Mouse (Mus musculus) megakaryocyte, embryonic 14.5 days (primary cell): ENCODE measurements around the gene Rsph9.

ENCODE experiments used
- FLI1 ChIP-seq: IDR thresholded peaks from 2 replicates; pipeline ENCODE4 v1.6.1; 2012; ENCODE audit warnings: low read length, inconsistent platforms, mixed read lengths
- GATA1 ChIP-seq: IDR thresholded peaks from 3 replicates; pipeline ENCODE4 v1.6.1; 2012; ENCODE audit warnings: mixed read lengths, low read length, inconsistent platforms, borderline replicate concordance

DNA sequence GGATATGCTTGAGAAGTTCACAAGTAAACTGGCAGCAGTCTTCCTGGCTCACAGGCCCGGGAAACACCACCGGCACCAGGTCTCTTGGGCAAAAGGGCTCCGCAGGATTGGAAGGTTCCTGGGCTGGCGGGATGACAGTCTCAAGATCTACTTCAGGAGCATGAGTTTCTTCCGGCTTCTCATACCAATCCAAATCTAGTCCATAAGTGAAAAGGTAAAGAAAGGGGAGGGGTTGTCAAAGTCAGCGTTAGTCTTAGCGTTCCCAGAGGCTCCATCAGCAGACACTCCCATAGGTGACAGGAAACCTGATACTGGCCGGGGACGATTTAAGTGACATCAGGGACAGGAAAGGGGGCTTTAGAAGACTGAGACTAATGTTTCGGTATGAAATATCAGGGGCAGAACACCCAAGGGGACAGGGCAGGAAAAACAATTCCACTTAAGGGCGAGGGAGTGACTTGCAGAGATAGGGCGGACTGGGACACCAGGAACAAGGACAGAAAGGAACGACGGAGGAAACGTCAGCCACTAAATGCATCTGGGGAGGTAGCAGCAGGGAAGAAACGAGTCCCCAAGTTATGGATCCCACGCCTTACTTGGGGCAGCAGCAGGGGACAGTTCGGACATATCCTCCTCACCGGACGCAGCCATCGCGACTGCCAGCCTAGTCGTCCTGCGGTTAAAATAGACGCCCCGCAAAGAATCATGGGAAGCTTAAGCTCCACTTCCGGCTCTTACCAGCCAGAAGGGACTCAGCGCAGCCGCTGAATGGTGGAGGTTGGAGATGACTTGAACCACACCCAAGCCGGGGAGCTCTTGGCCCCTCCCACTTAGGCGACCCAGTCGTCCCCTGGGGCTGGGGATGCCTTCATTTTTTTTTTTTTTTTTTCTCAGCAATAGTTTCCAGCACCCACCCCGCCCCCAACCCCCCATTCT, 9.1 kb upstream of the Rsph9 start, which contains the start of gene Mad2l1bp:
- TF ChIP-seq GATA1: no peak
- no peak for TF ChIP-seq FLI1
